17 mouse cellular contexts compared by ENCODE assay signal in the genomic region with DNA sequence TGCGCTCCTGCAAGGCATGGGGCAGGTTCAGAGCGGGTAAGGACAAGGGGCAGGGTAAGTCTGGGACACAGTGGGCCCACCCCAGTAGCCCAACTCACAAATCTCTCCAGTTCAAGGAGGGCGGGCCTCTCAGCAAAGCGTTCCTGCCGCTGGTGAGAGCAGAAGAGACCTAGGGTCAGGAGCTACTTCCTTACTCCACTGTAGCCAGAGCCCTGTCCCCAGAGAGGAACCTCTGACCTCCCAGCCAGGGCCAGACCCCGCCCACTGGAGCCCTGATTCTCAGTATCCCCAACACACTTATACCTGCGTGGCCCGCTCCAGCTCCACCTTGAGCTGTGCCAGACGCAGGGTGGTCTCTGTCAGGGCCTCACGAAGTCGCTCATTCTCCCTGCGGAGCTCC.
"Had no signal": no experiment of that assay in that cellular context is flagged by ENCODE, and none has a peak within 500 bp of the region (broad histone marks: within the 10 kb centered on the region; RNA-seq: fewer than 3 reads in every experiment).

No protein-coding gene starts in this region.

- H3K9ac ChIP-seq: lung, embryonic 14.5 days; midbrain, embryonic 12.5 days; neural tube, embryonic 13.5 days; neural tube, embryonic 15.5 days; stomach, embryonic 15.5 days had no signal

- H3K9me3 ChIP-seq: midbrain, embryonic 10.5 days; midbrain, embryonic 12.5 days; neural tube, embryonic 13.5 days; neural tube, embryonic 15.5 days; stomach, embryonic 15.5 days had no signal

- H3K4me2 ChIP-seq: lung, embryonic 14.5 days; midbrain, embryonic 12.5 days; neural tube, embryonic 13.5 days; neural tube, embryonic 15.5 days; stomach, embryonic 15.5 days had no signal

- H3K27me3 ChIP-seq: neural tube, embryonic 15.5 days; stomach, embryonic 15.5 days had no signal

- H3K27ac ChIP-seq: midbrain, embryonic 10.5 days; midbrain, embryonic 12.5 days; neural tube, embryonic 13.5 days; neural tube, embryonic 15.5 days; stomach, embryonic 15.5 days; stomach, postnatal 0 days had no signal

- ATAC-seq: midbrain, embryonic 16.5 days had no signal

- DNase-seq: lung, adult 18-20 months; lung, embryonic 14.5 days; lung, postnatal 10 days; lung, postnatal 4 days; midbrain, embryonic 14.5 days; right cerebral cortex, postnatal 14 days; thymus, adult 2 months; thymus, postnatal 25 days; thymus, postnatal 4 days had no signal

- H3K4me3 ChIP-seq: midbrain, embryonic 10.5 days; midbrain, embryonic 12.5 days; myocyte; neural tube, embryonic 13.5 days; neural tube, embryonic 15.5 days; stomach, embryonic 15.5 days had no signal
